Mouse (Mus musculus) embryonic facial prominence, embryonic 15.5 days (tissue): ENCODE measurements around the gene Bace1. TPM values are rescaled to one million over a fixed set of nuclear protein-coding genes. Genes with fewer than 3 reads are reported as not detected.
"Not testable (repeated sequence)": the region's sequence is repeated elsewhere in the genome, so short reads cannot be mapped to it uniquely, and the experiment has no call there.

Source experiments
- ATAC-seq: fragments of 200-750 bp; cut with Nextera tagmentation; 2 replicates; pipeline ENCODE4 v1.8.0; 2017; ENCODE audit warnings: low read depth, moderate TSS enrichment; ENCODE audit not compliant: insufficient number of reproducible peaks, low FRiP score, low TSS enrichment
- H3K27ac ChIP-seq: fragments of 300-500 bp; sonication (generic); replicated peaks from 2 replicates; pipeline ENCODE4 v1.5.1; 2015; ENCODE audit warnings: mild to moderate bottlenecking, inconsistent platforms
- H3K27me3 ChIP-seq: fragments of 300-500 bp; sonication (generic); 2 replicates; pipeline ENCODE4 v1.6.1; 2015; ENCODE audit warnings: inconsistent platforms
- H3K36me3 ChIP-seq: fragments of 300-500 bp; sonication (generic); 2 replicates; pipeline ENCODE4 v1.6.1; 2015; ENCODE audit warnings: mild to moderate bottlenecking, inconsistent platforms
- H3K4me1 ChIP-seq: fragments of 300-500 bp; sonication (generic); 2 replicates; pipeline ENCODE4 v1.6.1; 2015; ENCODE audit warnings: inconsistent platforms
- H3K4me2 ChIP-seq: fragments of 300-500 bp; sonication (generic); replicated peaks from 2 replicates; pipeline ENCODE4 v1.6.1; 2015; ENCODE audit warnings: mild to moderate bottlenecking, inconsistent platforms
- H3K4me3 ChIP-seq: fragments of 300-500 bp; sonication (generic); replicated peaks from 2 replicates; pipeline ENCODE4 v1.5.1; 2015; ENCODE audit warnings: mild to moderate bottlenecking, inconsistent platforms
- H3K9ac ChIP-seq: fragments of 300-500 bp; sonication (generic); 2 replicates; pipeline ENCODE4 v1.6.1; 2015; ENCODE audit warnings: inconsistent platforms
- H3K9me3 ChIP-seq: fragments of 300-500 bp; sonication (generic); replicated peaks from 2 replicates; pipeline ENCODE4 v1.6.1; 2016; ENCODE audit warnings: inconsistent platforms
- WGBS: fragments of 180-500 bp; shearing (Covaris S2); methylation state at CpG from one replicate; pipeline ENCODE4 v1.1.7; 2015; 5-methylcytosine and 5-hydroxymethylcytosine counted together
- polyA plus RNA-seq: library from polyadenylated mRNA; unstranded; fragments of >200 nt; fragmentation: Nextera tagmentation; extraction: Ambion mirVana; gene quantifications from 2 replicates; pipeline ENCODE4 v1.2.1, GENCODE M21; 2015

The Bace1 gene
- polyA plus RNA-seq, 1 experiment from 2014 or later, result 42.7 TPM

GRCm38 (mm10) chr9:45838069-45838433 is 329 bp upstream of the Bace1 start:
- H3K4me3 ChIP-seq, result peak overlapping the region; percentile 82
- H3K4me1 ChIP-seq, result peaks cover 30% of the 10 kb centered on the region
- no peaks in the 10 kb centered on the region for H3K27me3 ChIP-seq
- no peaks in the 10 kb centered on the region for H3K36me3 ChIP-seq
- H3K9me3 ChIP-seq, result no peaks in the 10 kb centered on the region
- no peak for ATAC-seq
- H3K27ac ChIP-seq, result no peak overlapping the region
- no peak overlapping the region for H3K9ac ChIP-seq
- peak overlapping the region; percentile 91 for H3K4me2 ChIP-seq
- WGBS, result 24% methylated on average over 4 of the region's 4 CpGs

- no peak for ATAC-seq
- no peaks in the 10 kb centered on the region for H3K36me3 ChIP-seq
- no peaks in the 10 kb centered on the region for H3K27me3 ChIP-seq
- peak overlapping the region; percentile 91 for H3K4me2 ChIP-seq
- H3K27ac ChIP-seq, result peak overlapping the region; percentile 60; the same call in 1 of the 2 replicates
- peak overlapping the region; percentile 82 for H3K4me3 ChIP-seq
- H3K9me3 ChIP-seq, result no peaks in the 10 kb centered on the region
- WGBS, result 12% methylated on average over 17 of the region's 17 CpGs
- H3K4me1 ChIP-seq, result peaks cover 30% of the 10 kb centered on the region
- peak overlapping the region; percentile 86 for H3K9ac ChIP-seq
Measured at GRCm38 (mm10) chr9:45839139-45839981, 980 bp downstream of the Bace1 start.

GRCm38 (mm10) chr9:45839982-45840300 is 1.6 kb downstream of the Bace1 start:
- Histone ChIP-seq H3K4me1 (peaks cover 30% of the 10 kb centered on the region), H3K4me3 (peak overlapping the region; percentile 82), H3K4me2 (peak overlapping the region; percentile 91), H3K27me3 (no peaks in the 10 kb centered on the region), H3K9ac (peak overlapping the region; percentile 86; the same call in 1 of the 2 replicates), H3K27ac (no peak overlapping the region), H3K9me3 (no peaks in the 10 kb centered on the region), H3K36me3 (no peaks in the 10 kb centered on the region)
- 70% methylated on average over 7 of the region's 7 CpGs for WGBS
- ATAC-seq, result no peak

GRCm38 (mm10) chr9:45840331-45840730 is 2.0 kb downstream of the Bace1 start:
- H3K4me2 ChIP-seq, result peak overlapping the region; percentile 91
- H3K27ac ChIP-seq, result no peak overlapping the region
- H3K27me3 ChIP-seq, result no peaks in the 10 kb centered on the region
- 55% methylated on average over 5 of the region's 5 CpGs for WGBS
- peak overlapping the region; percentile 82 for H3K4me3 ChIP-seq
- H3K36me3 ChIP-seq, result no peaks in the 10 kb centered on the region
- no peak for ATAC-seq
- peaks cover 30% of the 10 kb centered on the region for H3K4me1 ChIP-seq
- no peaks in the 10 kb centered on the region for H3K9me3 ChIP-seq
- no peak overlapping the region for H3K9ac ChIP-seq

- no peaks in the 10 kb centered on the region for H3K36me3 ChIP-seq
- no peak overlapping the region for H3K4me3 ChIP-seq
- H3K4me2 ChIP-seq, result no peak overlapping the region
- no peak overlapping the region for H3K9ac ChIP-seq
- peaks cover 30% of the 10 kb centered on the region for H3K4me1 ChIP-seq
- no peak overlapping the region for H3K27ac ChIP-seq
- no peaks in the 10 kb centered on the region for H3K9me3 ChIP-seq
- 79% methylated on average over 6 of the region's 6 CpGs for WGBS
- H3K27me3 ChIP-seq, result no peaks in the 10 kb centered on the region
- no peak for ATAC-seq
Measured at GRCm38 (mm10) chr9:45841458-45841857, 3.1 kb downstream of the Bace1 start.

GRCm38 (mm10) chr9:45843007-45843406 is 4.6 kb downstream of the Bace1 start:
- Histone ChIP-seq H3K4me3 (no peak overlapping the region), H3K36me3 (no peaks in the 10 kb centered on the region), H3K4me2 (no peak overlapping the region), H3K27ac (no peak overlapping the region), H3K4me1 (peaks cover 28% of the 10 kb centered on the region), H3K9ac (no peak overlapping the region), H3K9me3 (no peaks in the 10 kb centered on the region), H3K27me3 (no peaks in the 10 kb centered on the region)
- ATAC-seq, result no peak
- WGBS, result 77% methylated on average over 5 of the region's 5 CpGs

- Histone ChIP-seq H3K9me3 (no peaks in the 10 kb centered on the region), H3K27me3 (no peaks in the 10 kb centered on the region), H3K9ac (no peak overlapping the region), H3K4me3 (no peak overlapping the region), H3K27ac (no peak overlapping the region), H3K4me2 (no peak overlapping the region), H3K4me1 (peaks cover 33% of the 10 kb centered on the region), H3K36me3 (no peaks in the 10 kb centered on the region)
- no peak for ATAC-seq
- WGBS, result 93% methylated on average over 1 of the region's 1 CpGs
Measured at GRCm38 (mm10) chr9:45843780-45844179, 5.4 kb downstream of the Bace1 start.

- Histone ChIP-seq H3K9ac (no peak overlapping the region), H3K36me3 (no peaks in the 10 kb centered on the region), H3K4me1 (peaks cover 35% of the 10 kb centered on the region), H3K4me3 (no peak overlapping the region), H3K4me2 (no peak overlapping the region), H3K27ac (no peak overlapping the region), H3K27me3 (no peaks in the 10 kb centered on the region), H3K9me3 (no peaks in the 10 kb centered on the region)
- WGBS, result 77% methylated on average over 3 of the region's 3 CpGs
- no peak for ATAC-seq
Measured at GRCm38 (mm10) chr9:45845541-45845940, 7.2 kb downstream of the Bace1 start.

- H3K27ac ChIP-seq, H3K9ac ChIP-seq, H3K9me3 ChIP-seq, H3K4me2 ChIP-seq, H3K27me3 ChIP-seq, H3K36me3 ChIP-seq, ATAC-seq, H3K4me3 ChIP-seq: not testable (repeated sequence)
- 59% methylated on average over 2 of the region's 2 CpGs for WGBS
- peaks cover 34% of the 10 kb centered on the region for H3K4me1 ChIP-seq
Measured at GRCm38 (mm10) chr9:45846176-45846575, 7.8 kb downstream of the Bace1 start.

- H3K4me2 ChIP-seq, result no peak overlapping the region
- no peak overlapping the region for H3K27ac ChIP-seq
- no peaks in the 10 kb centered on the region for H3K36me3 ChIP-seq
- no peaks in the 10 kb centered on the region for H3K9me3 ChIP-seq
- ATAC-seq, result no peak
- WGBS, result 74% methylated on average over 5 of the region's 5 CpGs
- no peak overlapping the region for H3K9ac ChIP-seq
- H3K4me1 ChIP-seq, result peaks cover 29% of the 10 kb centered on the region
- no peaks in the 10 kb centered on the region for H3K27me3 ChIP-seq
- H3K4me3 ChIP-seq, result no peak overlapping the region
Measured at GRCm38 (mm10) chr9:45846891-45847460, 8.6 kb downstream of the Bace1 start.

- 28% methylated on average over 9 of the region's 9 CpGs for WGBS
- Histone ChIP-seq H3K9me3 (no peaks in the 10 kb centered on the region), H3K36me3 (0 out of 2 replicates have a peak, but pooled peaks cover 14% of the 10 kb centered on the region), H3K4me2 (peak overlapping the region; percentile 10; the same call in 1 of the 2 replicates), H3K27ac (peak overlapping the region; percentile 90), H3K4me3 (no peak overlapping the region), H3K9ac (no peak overlapping the region), H3K4me1 (peaks cover 29% of the 10 kb centered on the region), H3K27me3 (no peaks in the 10 kb centered on the region)
- peak; percentile 81 for ATAC-seq
Measured at GRCm38 (mm10) chr9:45849528-45850408, 11.4 kb downstream of the Bace1 start.
